Mouse (Mus musculus) MEL (cell line): ENCODE results near the gene Reln. TPM values are rescaled to one million over a fixed set of nuclear protein-coding genes. Genes with fewer than 3 reads are reported as not detected.

Experiments used
- DNase-seq: peaks from one replicate; pipeline ENCODE4 v3.0.0; 2011; ENCODE audit warnings: low read depth, low spot score
- H3K27ac ChIP-seq: 2 replicates; pipeline ENCODE4 v1.5.1; 2012; ENCODE audit warnings: low read depth, mild to moderate bottlenecking, control low read depth, low read length, moderate library complexity; ENCODE audit not compliant: control insufficient read depth
- H3K27me3 ChIP-seq, 2 experiments: fragments of 150-350 bp in 1 of 2; sonication (generic) in 1 of 2; 2 replicates each; pipeline ENCODE4 v1.6.1; 2012; ENCODE audit warnings: low read length in 2 of 2, mild to moderate bottlenecking in 2 of 2, improper control_type of control experiment in 1 of 2, moderate library complexity in 1 of 2; ENCODE audit not compliant: insufficient read depth in 2 of 2, control insufficient read depth in 1 of 2
- H3K36me3 ChIP-seq, 2 experiments: 2 replicates each; pipeline ENCODE4 v1.6.1; 2012 to 2014; ENCODE audit warnings: low read length in 2 of 2, improper control_type of control experiment in 1 of 2, inconsistent platforms in 1 of 2, mild to moderate bottlenecking in 1 of 2; ENCODE audit not compliant: insufficient read depth in 2 of 2, control insufficient read depth in 1 of 2
- H3K4me1 ChIP-seq, 2 experiments: fragments of 150-350 bp in 1 of 2; sonication (generic) in 1 of 2; 2 replicates each; pipeline ENCODE4 v1.6.1; 2012; ENCODE audit warnings: low read length in 2 of 2, improper control_type of control experiment in 1 of 2, mild to moderate bottlenecking in 1 of 2; ENCODE audit not compliant: insufficient read depth in 2 of 2, control insufficient read depth in 1 of 2
- H3K4me3 ChIP-seq, 2 experiments: fragments of 150-350 bp in 1 of 2; sonication (generic) in 1 of 2; 2 replicates each; pipeline ENCODE4 v1.5.1; 2012; ENCODE audit warnings: low read depth in 2 of 2, low read length in 2 of 2, mild to moderate bottlenecking in 2 of 2, moderate library complexity in 2 of 2, control low read depth in 1 of 2, improper control_type of control experiment in 1 of 2; ENCODE audit not compliant: control insufficient read depth in 1 of 2, insufficient read depth in 1 of 2
- H3K79me2 ChIP-seq: 2 replicates; pipeline ENCODE4 v1.6.1; 2012; ENCODE audit warnings: mild to moderate bottlenecking, low read length, moderate library complexity; ENCODE audit not compliant: control insufficient read depth, poor library complexity, insufficient read depth
- H3K9ac ChIP-seq: 2 replicates; pipeline ENCODE4 v1.6.1; 2012; ENCODE audit warnings: low read depth, mild to moderate bottlenecking, control low read depth, low read length, moderate library complexity; ENCODE audit not compliant: control insufficient read depth, poor library complexity, severe bottlenecking
- H3K9me3 ChIP-seq: fragments of 150-350 bp; sonication (generic); replicated peaks from 2 replicates; pipeline ENCODE4 v1.6.1; 2012; ENCODE audit warnings: mild to moderate bottlenecking, low read length, improper control_type of control experiment, moderate library complexity; ENCODE audit not compliant: insufficient read depth
- CHD2 ChIP-seq: IDR thresholded peaks from 2 replicates; pipeline ENCODE4 v1.6.1; 2011; ENCODE audit warnings: low read length, improper control_type of control experiment
- CTCF ChIP-seq, 3 experiments: IDR thresholded peaks in 2 of 3; conservative IDR thresholded peaks in 1 of 3; 2 replicates each; pipeline ENCODE4 v1.5.1; 2011 to 2012; ENCODE audit warnings: low read length in 3 of 3, low read depth in 2 of 3, mild to moderate bottlenecking in 2 of 3, improper control_type of control experiment in 1 of 3, inconsistent platforms in 1 of 3, mixed read lengths in 1 of 3, moderate library complexity in 1 of 3; ENCODE audit not compliant: control insufficient read depth in 1 of 3, insufficient read depth in 1 of 3, poor library complexity in 1 of 3, severe bottlenecking in 1 of 3
- E2F4 ChIP-seq: IDR thresholded peaks from 2 replicates; pipeline ENCODE4 v1.6.1; 2011; ENCODE audit warnings: low read depth, low read length, improper control_type of control experiment, borderline replicate concordance
- EP300 ChIP-seq, 2 experiments: IDR thresholded peaks; 2 replicates each; pipeline ENCODE4 v1.6.1; 2011; ENCODE audit warnings: improper control_type of control experiment in 2 of 2, low read length in 2 of 2, low read depth in 1 of 2, mild to moderate bottlenecking in 1 of 2
- ETS1 ChIP-seq: IDR thresholded peaks from 2 replicates; pipeline ENCODE4 v1.6.1; 2012; ENCODE audit warnings: low read depth, mild to moderate bottlenecking, inconsistent platforms, low read length, improper control_type of control experiment, moderate library complexity
- GABPA ChIP-seq: IDR thresholded peaks from 2 replicates; pipeline ENCODE4 v1.6.1; 2012; ENCODE audit warnings: low read depth, mild to moderate bottlenecking, inconsistent platforms, low read length, improper control_type of control experiment, moderate library complexity
- GATA1 ChIP-seq: IDR thresholded peaks from 2 replicates; pipeline ENCODE4 v1.6.1; 2011; ENCODE audit warnings: low read depth, low read length, improper control_type of control experiment
- JUND ChIP-seq: IDR thresholded peaks from 2 replicates; pipeline ENCODE4 v1.6.1; 2011; ENCODE audit warnings: low read depth, mild to moderate bottlenecking, improper control_type of control experiment, low read length
- MAFK ChIP-seq: IDR thresholded peaks from 2 replicates; pipeline ENCODE4 v1.6.1; 2011; ENCODE audit warnings: low read depth, mild to moderate bottlenecking, low read length, improper control_type of control experiment, borderline replicate concordance
- MAX ChIP-seq: IDR thresholded peaks from 2 replicates; pipeline ENCODE4 v1.6.1; 2011; ENCODE audit warnings: low read length, improper control_type of control experiment
- MAZ ChIP-seq: IDR thresholded peaks from 2 replicates; pipeline ENCODE4 v1.6.1; 2012; ENCODE audit warnings: low read depth, mild to moderate bottlenecking, inconsistent platforms, low read length, improper control_type of control experiment
- MEF2A ChIP-seq: IDR thresholded peaks from 2 replicates; pipeline ENCODE4 v1.6.1; 2014; ENCODE audit warnings: low read depth, mild to moderate bottlenecking, inconsistent platforms, low read length, improper control_type of control experiment; ENCODE audit not compliant: poor library complexity, insufficient replicate concordance, severe bottlenecking; ENCODE audit errors: extremely low read depth
- MYB ChIP-seq: IDR thresholded peaks from 2 replicates; pipeline ENCODE4 v1.6.1; 2011; ENCODE audit warnings: mild to moderate bottlenecking, low read depth, low read length, improper control_type of control experiment
- MYC ChIP-seq: IDR thresholded peaks from 2 replicates; pipeline ENCODE4 v1.6.1; 2011; ENCODE audit warnings: low read depth, mild to moderate bottlenecking, low read length, improper control_type of control experiment, moderate library complexity
- NELFE ChIP-seq: IDR thresholded peaks from 2 replicates; pipeline ENCODE4 v1.6.1; 2011; ENCODE audit warnings: low read depth, low read length, improper control_type of control experiment
- POLR2A ChIP-seq, 2 experiments: IDR thresholded peaks; 2 replicates each; pipeline ENCODE4 v1.6.1; 2011 to 2012; ENCODE audit warnings: low read length in 2 of 2, mild to moderate bottlenecking in 2 of 2, control low read depth in 1 of 2, improper control_type of control experiment in 1 of 2, low read depth in 1 of 2, moderate library complexity in 1 of 2; ENCODE audit not compliant: control insufficient read depth in 1 of 2, insufficient read depth in 1 of 2, poor library complexity in 1 of 2
- RCOR1 ChIP-seq: IDR thresholded peaks from 2 replicates; pipeline ENCODE4 v1.6.1; 2012; ENCODE audit warnings: low read depth, mild to moderate bottlenecking, inconsistent platforms, low read length, improper control_type of control experiment
- SIN3A ChIP-seq: IDR thresholded peaks from 2 replicates; pipeline ENCODE4 v1.6.1; 2012; ENCODE audit warnings: low read length, improper control_type of control experiment, inconsistent platforms
- SMC3 ChIP-seq: IDR thresholded peaks from 2 replicates; pipeline ENCODE4 v1.6.1; 2011; ENCODE audit warnings: low read depth, low read length, improper control_type of control experiment
- TAL1 ChIP-seq: IDR thresholded peaks from 2 replicates; pipeline ENCODE4 v1.6.1; 2012; ENCODE audit warnings: mild to moderate bottlenecking, inconsistent platforms, low read length, moderate library complexity, mixed read lengths
- TBP ChIP-seq: IDR thresholded peaks from 2 replicates; pipeline ENCODE4 v1.8.0; 2011; ENCODE audit warnings: low read depth, low read length, improper control_type of control experiment
- TCF12 ChIP-seq: IDR thresholded peaks from 2 replicates; pipeline ENCODE4 v1.6.1; 2014; ENCODE audit warnings: low read depth, mild to moderate bottlenecking, inconsistent platforms, low read length, improper control_type of control experiment, moderate library complexity
- USF1 ChIP-seq: IDR thresholded peaks from 2 replicates; pipeline ENCODE4 v1.6.1; 2014; ENCODE audit warnings: low read depth, mild to moderate bottlenecking, inconsistent platforms, low read length, improper control_type of control experiment, moderate library complexity
- ZC3H11A ChIP-seq: IDR thresholded peaks from 2 replicates; pipeline ENCODE4 v1.6.1; 2012; ENCODE audit warnings: low read depth, mild to moderate bottlenecking, inconsistent platforms, low read length, improper control_type of control experiment
- ZMIZ1 ChIP-seq: IDR thresholded peaks from 2 replicates; pipeline ENCODE4 v1.6.1; 2012; ENCODE audit warnings: low read depth, mild to moderate bottlenecking, inconsistent platforms, low read length, improper control_type of control experiment, moderate library complexity
- polyA plus RNA-seq, 2 experiments: library from polyadenylated mRNA; stranded (reverse) in 1 of 2; unstranded in 1 of 2; fragments of >175 nt in 1 of 2; fragments of >200 nt in 1 of 2; gene quantifications; 2 replicates each; pipeline versions ENCODE4 v1.2.1 to v1.2.4; 2012; ENCODE audit warnings: low replicate concordance in 2 of 2, low read depth in 1 of 2; ENCODE audit not compliant: insufficient read length in 2 of 2, insufficient read depth in 1 of 2, missing spikeins in 1 of 2
- total RNA-seq: library from RNA; depleted of rRNA; stranded (reverse); fragments of 300-350 nt; gene quantifications from 2 replicates; pipeline ENCODE4 v1.2.3, GENCODE M21; 2012

Reln gene
- total and polyA plus RNA-seq, 3 experiments: not detected

- H3K9me3 ChIP-seq: no peaks in the 10 kb centered on the region
- TF ChIP-seq MAFK (no peak), EP300 (IDR thresholded peaks at IDR 0.05; ENCODE audit: low read depth in 1 of 2, low read length in 2 of 2) (no peak), ZC3H11A (no peak), MYC (no peak), RCOR1 (no peak), POLR2A (IDR thresholded peaks at IDR 0.05; ENCODE audit: control insufficient read depth in 1 of 2, insufficient read depth in 1 of 2, low read depth in 1 of 2, low read length in 2 of 2, poor library complexity in 1 of 2) (no peak), GATA1 (no peak), NELFE (no peak), E2F4 (no peak), TCF12 (no peak), TAL1 (no peak), MYB (no peak), GABPA (no peak), CTCF (IDR thresholded peaks at IDR 0.05 in 2 of 3, conservative IDR thresholded peaks at IDR 0.05 in 1 of 3; ENCODE audit: control insufficient read depth in 1 of 3, insufficient read depth in 1 of 3, low read depth in 2 of 3, low read length in 3 of 3, poor library complexity in 1 of 3, severe bottlenecking in 1 of 3) (no peak), ETS1 (no peak), USF1 (no peak), CHD2 (no peak)
- TF ChIP-seq, all 39 proteins: peak for 0
- Histone ChIP-seq H3K9ac (no peak overlapping the region), H3K27me3 (no peaks in the 10 kb centered on the region; a peak in 1 of 4 replicates), H3K79me2 (no peaks in the 10 kb centered on the region), H3K27ac (no peak overlapping the region), H3K4me3 (no peak overlapping the region), H3K4me1 (no peaks in the 10 kb centered on the region), H3K36me3 (no peaks in the 10 kb centered on the region)
- DNase-seq: no peak
Observed at GRCm38 (mm10) chr5:22118456-22118855, 226.0 kb downstream of the Reln start.

GRCm38 (mm10) chr5:22116922-22117321, 227.6 kb downstream of the Reln start:
- Histone ChIP-seq H3K4me3 (no peak overlapping the region), H3K9me3 (no peaks in the 10 kb centered on the region), H3K27ac (no peak overlapping the region), H3K36me3 (no peaks in the 10 kb centered on the region), H3K4me1 (no peaks in the 10 kb centered on the region), H3K9ac (no peak overlapping the region), H3K79me2 (no peaks in the 10 kb centered on the region), H3K27me3 (no peaks in the 10 kb centered on the region; a peak in 1 of 4 replicates)
- DNase-seq: no peak
- no peak for TF ChIP-seq SMC3
- no peak for TF ChIP-seq MAX
- TF ChIP-seq EP300 (IDR thresholded peaks at IDR 0.05; ENCODE audit: low read depth in 1 of 2, low read length in 2 of 2): no peak
- TF ChIP-seq JUND: no peak
- no peak for TF ChIP-seq ZMIZ1
- no peak for TF ChIP-seq RCOR1
- no peak for TF ChIP-seq TBP
- no peak for TF ChIP-seq TCF12
- TF ChIP-seq GABPA: no peak
- TF ChIP-seq MAZ: no peak
- no peak for TF ChIP-seq USF1
- no peak for TF ChIP-seq SIN3A
- no peak for TF ChIP-seq MEF2A
- TF ChIP-seq ZC3H11A: no peak
